Mouse (Mus musculus) cerebellum, adult 11-12 months (tissue): Measurements from ENCODE around the gene Cope.

Experiments used
- DNase-seq: peaks from one replicate; pipeline ENCODE4 v3.0.0; 2022

Cope gene

DNA sequence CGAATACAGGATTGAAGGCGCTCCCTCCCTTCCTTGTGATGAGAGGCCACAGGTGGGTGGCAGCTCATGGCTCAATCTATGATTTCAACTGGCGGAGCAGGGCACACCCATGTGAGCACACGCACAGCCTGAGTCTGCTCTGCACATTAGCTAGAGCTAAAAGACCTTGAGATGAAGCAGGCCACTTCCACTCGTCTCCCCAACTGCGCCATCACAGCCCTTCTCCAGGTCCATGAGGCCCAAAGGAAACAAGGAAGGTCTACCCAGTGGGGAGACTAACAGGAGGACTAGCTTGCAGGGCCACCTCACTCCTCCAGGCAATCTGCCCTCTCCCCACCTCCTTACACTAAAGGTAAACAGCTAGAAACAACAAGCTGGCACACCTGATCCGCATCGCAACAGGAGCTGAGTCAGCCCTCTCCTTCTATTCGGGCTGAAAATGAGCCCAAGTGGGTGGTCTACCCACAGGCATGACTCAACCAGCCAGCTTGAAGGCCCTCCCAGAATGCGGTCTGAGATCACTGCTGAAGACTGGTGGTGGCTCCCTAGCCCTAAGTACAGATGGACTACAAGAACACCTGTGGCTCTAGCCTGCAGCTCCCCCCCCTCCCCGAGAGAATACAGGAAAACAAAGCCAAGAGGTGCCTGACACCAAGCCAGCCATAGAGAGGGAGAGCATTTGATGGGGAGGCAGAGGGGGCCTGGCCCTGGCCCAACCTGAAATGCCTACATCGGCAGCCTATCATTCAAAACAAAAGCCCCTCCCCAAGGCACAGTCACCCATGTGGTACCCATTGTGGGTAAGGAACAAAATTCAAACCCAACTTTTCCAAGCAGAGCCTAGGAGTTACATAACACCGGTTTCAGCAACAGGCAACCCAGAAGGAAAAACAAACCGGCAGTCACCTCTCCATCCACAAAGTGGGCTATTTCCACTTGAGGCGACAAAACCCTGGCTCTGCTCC is 49.0 kb downstream of the Cope start:
- peak; percentile 71 for DNase-seq

DNA sequence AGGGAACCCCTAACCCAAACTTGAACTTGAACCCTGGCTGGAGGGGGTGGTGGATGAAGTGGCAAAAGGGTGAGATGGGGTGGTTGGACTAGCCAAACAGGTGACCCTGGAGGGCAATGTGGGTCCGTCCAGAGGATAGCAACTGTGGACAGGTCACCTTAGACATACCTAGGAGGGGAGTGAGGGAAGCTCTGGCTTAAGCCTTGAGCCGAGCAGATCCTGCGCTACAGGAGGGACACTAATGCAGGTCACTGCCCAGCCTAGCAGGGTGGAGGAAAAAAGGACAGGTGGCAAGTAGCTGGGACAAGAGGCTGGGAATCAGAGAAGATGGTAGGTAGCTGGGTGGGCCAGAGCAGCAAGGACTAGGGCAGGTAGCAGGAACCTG is 49.7 kb downstream of the Cope start:
- DNase-seq: no peak

DNA sequence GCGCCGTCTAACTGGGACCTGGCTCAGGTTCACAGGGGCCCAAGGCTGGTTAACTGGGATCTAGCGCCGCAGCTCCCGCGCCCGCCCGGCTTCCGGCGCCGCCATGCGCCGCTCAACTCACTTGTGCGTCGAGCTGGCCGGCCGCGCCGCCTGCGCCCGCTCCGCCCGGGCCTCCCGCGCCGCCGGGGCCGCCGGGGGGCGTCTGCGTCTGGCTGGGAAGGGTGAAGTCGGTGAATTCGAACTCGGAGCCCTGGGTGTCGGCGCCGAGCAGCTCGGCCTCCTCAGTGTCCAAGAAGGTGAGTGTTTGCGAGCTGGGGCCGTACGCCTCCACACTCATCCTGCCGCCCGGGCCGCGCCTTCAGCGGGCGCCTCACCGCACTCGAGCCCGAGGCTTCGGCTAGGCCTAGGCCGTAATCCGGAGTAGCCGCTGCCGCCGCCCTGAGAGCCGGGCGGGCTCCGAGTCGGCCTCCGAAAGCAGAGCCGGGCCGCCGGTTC is 50.4 kb downstream of the Cope start:
- peak; percentile 65 for DNase-seq

DNA sequence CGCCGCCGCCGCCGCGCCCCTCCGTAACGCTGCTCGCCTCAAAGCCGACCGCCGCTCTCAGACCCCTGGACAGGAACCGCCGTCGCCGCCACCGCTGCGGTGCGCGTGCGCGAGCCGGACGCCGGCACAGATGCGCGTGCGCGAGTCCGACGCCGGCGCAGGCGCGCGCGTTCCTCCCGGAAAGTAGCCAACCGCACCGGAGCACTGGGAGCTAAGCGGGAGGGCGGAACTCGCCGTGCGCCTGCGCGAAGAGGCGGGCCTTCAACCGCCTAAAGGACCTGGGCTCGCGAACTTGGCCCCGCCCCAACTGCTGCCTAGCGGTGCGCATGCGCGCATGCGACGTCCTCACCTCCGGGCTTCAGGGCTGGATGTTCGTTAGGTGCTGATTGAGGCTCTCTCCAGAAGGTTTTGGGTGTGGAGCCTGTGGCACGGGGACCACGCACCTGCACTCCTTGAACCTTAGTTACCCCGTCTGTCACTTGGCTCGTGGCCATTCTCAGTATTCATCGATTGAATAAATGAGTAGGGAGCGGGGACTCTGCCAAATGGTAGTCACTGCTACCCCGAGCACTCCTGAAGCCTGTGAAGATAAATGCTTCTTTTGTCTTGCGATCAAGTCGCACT is 51.0 kb downstream of the Cope start, which contains the start of gene Upf1:
TSS of gene Upf1 (minus strand) at position 85 of the 624 bp plus-strand sequence.
- DNase-seq: peak; percentile 100

DNA sequence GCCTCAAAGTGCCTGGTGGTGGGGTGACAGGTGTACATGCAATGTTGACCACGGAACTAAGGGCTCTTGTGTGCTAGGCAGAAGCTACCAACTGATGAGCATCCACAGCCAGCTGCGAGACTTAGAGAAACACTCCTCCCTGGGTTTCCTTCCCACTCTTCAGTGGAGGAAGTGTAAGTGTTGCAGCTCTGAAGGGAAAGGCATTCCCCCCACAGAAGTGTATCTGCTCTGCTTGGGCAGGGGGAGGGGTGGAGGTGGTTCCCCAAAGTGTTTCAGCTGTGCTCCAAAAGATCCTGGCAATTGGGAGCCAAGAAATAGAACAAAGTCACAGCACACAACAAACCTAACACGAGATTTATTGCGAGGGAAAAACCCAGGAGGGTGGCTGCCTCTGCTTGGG is 51.7 kb downstream of the Cope start:
- DNase-seq: peak; percentile 26

DNA sequence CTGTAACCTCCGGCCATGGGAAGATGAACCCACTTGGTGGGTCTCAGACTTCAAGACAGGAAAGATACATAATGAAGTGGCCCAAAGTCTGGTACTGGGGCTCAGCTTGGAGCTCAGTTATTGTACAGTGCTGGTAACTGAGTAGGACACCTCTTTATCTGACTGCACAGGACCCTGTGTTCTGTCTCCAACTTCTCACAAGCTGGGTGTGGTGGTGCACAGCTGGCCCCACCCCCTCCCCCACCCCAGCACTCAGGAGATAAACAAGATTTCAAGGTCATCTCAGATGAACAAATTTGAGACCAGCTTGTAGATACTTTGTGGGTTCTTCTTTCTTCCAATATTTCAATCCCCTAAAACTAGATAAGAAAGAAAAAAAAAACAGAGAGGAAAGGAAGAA is 53.8 kb downstream of the Cope start:
- no peak for DNase-seq

DNA sequence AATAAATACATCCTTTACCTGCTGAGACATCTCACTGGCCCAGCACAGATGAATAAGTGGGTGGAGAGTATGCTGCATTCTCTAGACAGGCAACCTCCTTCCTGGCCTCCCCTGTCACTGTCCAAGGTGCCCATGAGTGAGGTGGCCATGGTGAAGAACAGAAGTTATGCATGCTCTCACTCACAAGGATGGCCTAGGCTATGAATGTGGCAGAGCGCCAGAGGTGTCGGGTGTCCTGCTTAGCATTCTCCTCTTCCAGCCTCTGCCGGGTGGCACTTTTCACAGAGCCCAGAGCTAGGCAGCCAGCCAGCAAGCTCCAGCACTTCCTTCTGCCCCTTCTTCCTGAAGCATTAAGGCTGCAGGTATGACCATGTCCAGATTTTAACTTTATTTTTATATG is 57.1 kb downstream of the Cope start:
- DNase-seq: peak; percentile 22

DNA sequence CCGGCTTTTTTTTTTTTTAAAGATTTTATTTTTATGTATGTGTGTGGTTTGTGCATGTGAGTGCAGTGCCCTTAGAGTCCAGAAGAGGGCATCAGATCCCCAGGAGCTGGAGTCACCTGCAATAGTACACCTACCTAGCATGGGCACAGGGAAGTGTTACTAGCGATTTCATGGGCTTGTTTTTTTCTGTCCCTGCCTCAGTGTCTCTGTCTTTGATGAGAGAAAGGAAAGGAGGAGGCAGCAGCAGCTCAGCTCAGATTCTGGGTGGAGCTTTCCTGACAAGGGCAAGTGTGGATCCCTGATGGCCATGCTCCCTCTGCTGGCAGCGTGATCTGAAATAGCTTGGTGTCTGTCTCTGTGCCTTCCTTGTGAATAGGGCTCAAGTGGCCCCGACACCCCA is 58.5 kb downstream of the Cope start:
- no peak for DNase-seq

DNA sequence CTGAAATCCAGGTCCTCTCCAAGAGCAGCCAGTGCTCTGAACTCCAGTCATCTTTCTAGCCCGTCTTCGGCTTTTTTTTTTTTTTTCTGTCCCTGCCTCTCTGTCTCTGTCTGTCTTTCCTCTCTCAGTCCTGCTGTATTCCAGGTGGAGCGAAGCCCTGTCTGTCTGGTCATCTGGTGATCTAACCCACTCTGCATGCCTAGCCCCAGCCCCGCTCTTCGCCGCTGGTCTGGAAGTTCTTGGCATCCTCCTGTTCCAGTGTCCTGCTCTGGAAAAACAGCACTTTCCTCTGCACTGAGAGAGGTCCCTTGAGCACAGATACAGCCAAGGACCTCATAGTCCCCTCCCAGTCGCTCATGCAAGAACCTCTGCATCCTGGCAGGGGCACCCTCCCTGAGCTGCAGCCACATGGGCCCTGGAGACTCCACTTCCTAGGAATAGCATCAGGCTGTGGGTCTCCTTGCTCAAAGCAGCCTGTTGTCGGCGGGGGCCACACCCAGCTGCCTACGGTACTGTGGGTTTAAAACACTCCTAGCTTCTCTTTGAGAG is 59.2 kb downstream of the Cope start:
- no peak for DNase-seq
